Mouse (Mus musculus) heart, postnatal 25 days (tissue): ENCODE data around the gene Zbtb7b. TPM values are rescaled to one million over a fixed set of nuclear protein-coding genes. Genes with fewer than 3 reads are reported as not detected.

Source experiments
- total RNA-seq, 2 experiments: library from RNA; stranded (reverse); gene quantifications; 2 replicates each; pipeline ENCODE4 v1.2.3; 2021

Zbtb7b gene
- total RNA-seq, 2 experiments from 2014 or later: 20.6 to 25.1 TPM

Other genes starting within 250 kb of the Zbtb7b start
- gene Hcn3, start 234.6 kb downstream of the Zbtb7b start, total RNA-seq: under 1 TPM; 0.16 to 0.61 TPM
- gene Clk2, start 230.0 kb downstream of the Zbtb7b start, total RNA-seq: 10 to 100 TPM; 18.1 to 18.7 TPM
- 10 to 100 TPM; 48.9 to 50.2 TPM for gene Scamp3, start 217.3 kb downstream of the Zbtb7b start, total RNA-seq
- gene Fam189b, start 211.6 kb downstream of the Zbtb7b start, total RNA-seq: 1 to 10 TPM; 5.2 to 5.7 TPM
- gene Gba, start 191.8 kb downstream of the Zbtb7b start, total RNA-seq: 10 to 100 TPM; 18.2 to 20.9 TPM
- gene Thbs3, start 179.6 kb downstream of the Zbtb7b start, total RNA-seq: 1 to 10 TPM; 6.1 to 7.2 TPM
- gene Mtx1, start 167.7 kb downstream of the Zbtb7b start, total RNA-seq: 10 to 100 TPM; 62.3 to 62.6 TPM
- gene Muc1, start 165.7 kb downstream of the Zbtb7b start, total RNA-seq: under 1 TPM; 0.22 to 0.39 TPM
- gene Krtcap2, start 148.8 kb downstream of the Zbtb7b start, total RNA-seq: 10 to 100 TPM; 73.5 to 87.6 TPM
- gene Trim46, start 148.5 kb downstream of the Zbtb7b start, total RNA-seq: under 1 TPM; 0.47 to 0.59 TPM
- 10 to 100 TPM; 51.7 to 53.9 TPM for gene Dpm3, start 135.4 kb downstream of the Zbtb7b start, total RNA-seq
- 10 to 100 TPM; 21.0 TPM for gene Slc50a1, start 124.2 kb downstream of the Zbtb7b start, total RNA-seq
- 10 to 100 TPM; 29.4 to 33.5 TPM for gene Efna1, start 113.6 kb downstream of the Zbtb7b start, total RNA-seq
- under 1 TPM in 1 of 2 experiments, not detected in 1; 0.31 TPM for gene Efna3, start 71.8 kb downstream of the Zbtb7b start, total RNA-seq
- under 1 TPM; 0.31 to 0.47 TPM for gene Efna4, start 56.7 kb downstream of the Zbtb7b start, total RNA-seq
- gene Adam15, start 44.8 kb downstream of the Zbtb7b start, total RNA-seq: 10 to 100 TPM; 52.7 to 68.7 TPM
- not detected for gene Dcst2, start 32.8 kb downstream of the Zbtb7b start, total RNA-seq
- gene Dcst1, start 29.5 kb downstream of the Zbtb7b start, total RNA-seq: not detected
- under 1 TPM; 0.23 to 0.59 TPM for gene Lenep, start 8.0 kb upstream of the Zbtb7b start, total RNA-seq
- gene Flad1, start 17.1 kb upstream of the Zbtb7b start, total RNA-seq: 10 to 100 TPM; 57.5 to 60.8 TPM
- 1 to 10 TPM; 4.1 to 4.7 TPM for gene Cks1b, start 23.6 kb upstream of the Zbtb7b start, total RNA-seq
- 10 to 100 TPM; 35.7 to 35.8 TPM for gene Shc1, start 23.7 kb upstream of the Zbtb7b start, total RNA-seq
- gene Pygo2, start 35.4 kb upstream of the Zbtb7b start, total RNA-seq: 10 to 100 TPM; 13.5 to 18.0 TPM
- 10 to 100 TPM; 49.2 to 56.9 TPM for gene Pbxip1, start 41.9 kb upstream of the Zbtb7b start, total RNA-seq
- gene Pmvk, start 59.8 kb upstream of the Zbtb7b start, total RNA-seq: 1 to 10 TPM; 7.4 to 8.4 TPM
- gene Kcnn3, start 125.4 kb upstream of the Zbtb7b start, total RNA-seq: 1 to 10 TPM; 2.3 to 2.8 TPM